Mouse (Mus musculus) megakaryocyte, embryonic 14.5 days (primary cell): Measurements from ENCODE around the gene Otog.

Experiments used
- FLI1 ChIP-seq: IDR thresholded peaks from 2 replicates; pipeline ENCODE4 v1.6.1; 2012; ENCODE audit warnings: low read length, inconsistent platforms, mixed read lengths
- GATA1 ChIP-seq: IDR thresholded peaks from 3 replicates; pipeline ENCODE4 v1.6.1; 2012; ENCODE audit warnings: mixed read lengths, low read length, inconsistent platforms, borderline replicate concordance

DNA sequence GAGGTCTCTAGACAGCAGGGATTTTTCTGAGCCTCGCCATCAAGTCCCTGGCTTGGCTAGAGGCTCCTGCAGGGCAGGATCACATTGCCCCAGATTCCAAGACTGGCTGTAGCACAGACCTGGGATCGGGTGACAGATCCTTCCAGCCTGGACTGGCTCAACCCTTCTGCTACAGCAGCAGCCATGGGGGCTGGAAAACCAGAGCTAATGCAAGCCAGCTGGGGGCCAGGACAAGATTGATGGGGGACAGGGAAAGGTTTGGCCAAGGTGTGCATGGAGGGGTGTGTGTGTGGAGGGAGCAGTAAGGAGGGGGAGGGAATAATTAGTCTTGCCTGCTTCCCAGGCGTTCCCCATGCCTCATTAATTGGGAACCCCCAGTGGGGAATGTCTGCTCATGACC, 99.0 kb downstream of the Otog start:
- TF ChIP-seq GATA1 (no peak), FLI1 (no peak)
